Mouse (Mus musculus): ENCODE data around the gene Dab1.

DNA sequence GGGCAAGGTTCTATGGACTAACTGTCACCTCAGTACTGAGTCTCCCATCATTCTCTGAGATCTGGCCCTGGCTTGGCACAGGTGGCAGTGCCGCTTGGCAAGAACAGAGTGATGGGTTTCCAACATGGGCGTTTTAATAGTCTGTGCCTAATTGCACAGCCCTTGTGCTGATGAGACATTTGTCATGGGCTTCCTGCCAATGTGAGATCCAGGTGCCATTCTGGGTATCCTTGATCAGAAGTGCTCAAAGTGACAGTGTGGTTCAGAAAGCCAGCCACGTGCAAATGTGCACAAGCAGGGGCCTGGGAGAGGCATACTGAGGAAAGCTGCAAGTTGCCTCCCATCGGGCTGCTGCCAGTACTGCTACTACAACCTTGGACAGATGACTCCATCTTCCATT, 203.5 kb downstream of the Dab1 start:
- TF ChIP-seq CTCF (IDR thresholded peaks at IDR 0.05; ENCODE audit: extremely low read depth, insufficient read depth, insufficient read length, insufficient replicate concordance) (no peak), POLR2A (IDR thresholded peaks at IDR 0.05; ENCODE audit: low read depth, low read length) (no peak)

All from spleen, adult 2 months (tissue).